Comparison of ENCODE assay signal across 19 mouse cellular contexts in genomic region chr3:50302648-50303047, GRCm38 (mm10).
A peak's percentile ranks its signal among the peaks of the same experiment; 100 is the strongest.
DNase-seq lines count a peak whose midpoint lies in the region; ATAC-seq and TF ChIP-seq lines count a peak whose summit lies in the region.
"Had no signal": no experiment of that assay in that cellular context is flagged by ENCODE, and none has a peak within 500 bp of the region (broad histone marks: within the 10 kb centered on the region; RNA-seq: fewer than 3 reads in every experiment).

No protein-coding gene starts in this region.

- TF ChIP-seq CTCF in MEL (IDR thresholded peaks at IDR 0.05 in 2 of 3, conservative IDR thresholded peaks at IDR 0.05 in 1 of 3; ENCODE audit: control insufficient read depth in 1 of 3, insufficient read depth in 1 of 3, low read depth in 2 of 3, low read length in 3 of 3, poor library complexity in 1 of 3, severe bottlenecking in 1 of 3) = no peak
- no peak for TF ChIP-seq CTCF in intestine, postnatal 0 days (IDR thresholded peaks at IDR 0.05; ENCODE audit: low read depth)

- no peak overlapping the region for H3K27ac ChIP-seq in MEL (ENCODE audit: control insufficient read depth, low read depth, low read length)
- no peak overlapping the region for H3K27ac ChIP-seq in intestine, postnatal 0 days (ENCODE audit: low read depth, low read length)
- no peak overlapping the region for H3K27ac ChIP-seq in kidney, embryonic 15.5 days
- H3K27ac ChIP-seq: embryonic facial prominence, embryonic 10.5 days; forebrain, embryonic 13.5 days; gastrocnemius, adult 2 months; hindbrain, embryonic 10.5 days; hindbrain, embryonic 15.5 days had no signal

- no peaks in the 10 kb centered on the region for H3K79me2 ChIP-seq in MEL (ENCODE audit: control insufficient read depth, insufficient read depth, low read length, poor library complexity)

- no peaks in the 10 kb centered on the region; a peak in 1 of 4 replicates for H3K27me3 ChIP-seq in MEL (ENCODE audit: control insufficient read depth in 1 of 2, insufficient read depth in 2 of 2, low read length in 2 of 2)
- no peaks in the 10 kb centered on the region for H3K27me3 ChIP-seq in intestine, postnatal 0 days (replicated peaks; ENCODE audit: control insufficient read depth, insufficient read depth, low read length)
- peaks cover 8% of the 10 kb centered on the region; the same call in 1 of the 2 replicates for H3K27me3 ChIP-seq in kidney, embryonic 15.5 days
- H3K27me3 ChIP-seq: forebrain, embryonic 13.5 days; heart, embryonic 12.5 days; hindbrain, embryonic 15.5 days had no signal

- H3K4me3 ChIP-seq in MEL (ENCODE audit: control insufficient read depth in 1 of 2, insufficient read depth in 1 of 2, low read depth in 2 of 2, low read length in 2 of 2) = no peak overlapping the region
- no peak overlapping the region for H3K4me3 ChIP-seq in intestine, postnatal 0 days (ENCODE audit: low read depth, low read length)
- no peak overlapping the region for H3K4me3 ChIP-seq in kidney, embryonic 15.5 days (replicated peaks)
- H3K4me3 ChIP-seq: embryonic facial prominence, embryonic 10.5 days; forebrain, embryonic 13.5 days; gastrocnemius, adult 2 months; heart, embryonic 12.5 days; hindbrain, embryonic 10.5 days; hindbrain, embryonic 15.5 days had no signal

- H3K4me2 ChIP-seq in intestine, postnatal 0 days (replicated peaks; ENCODE audit: low read depth) = no peak overlapping the region
- H3K4me2 ChIP-seq in kidney, embryonic 15.5 days = no peak overlapping the region
- H3K4me2 ChIP-seq: forebrain, embryonic 13.5 days; heart, embryonic 12.5 days; hindbrain, embryonic 15.5 days had no signal

- no peak for TF ChIP-seq POLR2A in MEL (IDR thresholded peaks at IDR 0.05; ENCODE audit: control insufficient read depth in 1 of 2, insufficient read depth in 1 of 2, low read depth in 1 of 2, low read length in 2 of 2, poor library complexity in 1 of 2)

- TF ChIP-seq EP300 in MEL (IDR thresholded peaks at IDR 0.05; ENCODE audit: low read depth in 1 of 2, low read length in 2 of 2) = peak; percentile 74 to 80

- no peaks in the 10 kb centered on the region for H3K9me3 ChIP-seq in MEL (replicated peaks; ENCODE audit: insufficient read depth, low read length)
- H3K9me3 ChIP-seq in intestine, postnatal 0 days (ENCODE audit: control insufficient read depth) = no peaks in the 10 kb centered on the region
- no peaks in the 10 kb centered on the region for H3K9me3 ChIP-seq in kidney, embryonic 15.5 days (replicated peaks)
- H3K9me3 ChIP-seq: embryonic facial prominence, embryonic 10.5 days; forebrain, embryonic 13.5 days; heart, embryonic 12.5 days; hindbrain, embryonic 10.5 days; hindbrain, embryonic 15.5 days had no signal

- H3K4me1 ChIP-seq in MEL (ENCODE audit: control insufficient read depth in 1 of 2, insufficient read depth in 2 of 2, low read length in 2 of 2) = peaks cover 2 to 8% of the 10 kb centered on the region in 2 experiments
- H3K4me1 ChIP-seq in intestine, postnatal 0 days (replicated peaks; ENCODE audit: control insufficient read depth, insufficient read depth, low read length) = no peaks in the 10 kb centered on the region
- H3K4me1 ChIP-seq in kidney, embryonic 15.5 days = peaks cover 25% of the 10 kb centered on the region
- H3K4me1 ChIP-seq: hindbrain, embryonic 10.5 days had no signal

- H3K9ac ChIP-seq in MEL (ENCODE audit: control insufficient read depth, low read depth, low read length, poor library complexity, severe bottlenecking) = no peak overlapping the region
- H3K9ac ChIP-seq in intestine, postnatal 0 days (ENCODE audit: low read depth, low read length) = no peak overlapping the region
- no peak overlapping the region for H3K9ac ChIP-seq in kidney, embryonic 15.5 days
- H3K9ac ChIP-seq: forebrain, embryonic 13.5 days; forebrain, postnatal 0 days; heart, embryonic 12.5 days; hindbrain, embryonic 15.5 days had no signal

- peaks cover 0 to 8% of the 10 kb centered on the region in 2 experiments; a peak in 2 of 4 replicates for H3K36me3 ChIP-seq in MEL (ENCODE audit: control insufficient read depth in 1 of 2, insufficient read depth in 2 of 2, low read length in 2 of 2)
- no peaks in the 10 kb centered on the region for H3K36me3 ChIP-seq in intestine, postnatal 0 days (ENCODE audit: control insufficient read depth, insufficient read depth)
- no peaks in the 10 kb centered on the region for H3K36me3 ChIP-seq in kidney, embryonic 15.5 days
- H3K36me3 ChIP-seq: embryonic facial prominence, embryonic 10.5 days; heart, embryonic 12.5 days; hindbrain, embryonic 10.5 days; hindbrain, embryonic 15.5 days had no signal

- ATAC-seq in intestine, postnatal 0 days = peak; percentile 73
- no peak for ATAC-seq in kidney, embryonic 15.5 days (replicated peaks; ENCODE audit: low FRiP score)
- ATAC-seq: forebrain, embryonic 13.5 days; forebrain, postnatal 0 days had no signal

- DNase-seq in MEL (ENCODE audit: low read depth, low spot score) = peak; percentile 41
- peak; percentile 36 for DNase-seq in thymus, postnatal 0 days (ENCODE audit: low spot score)
- peak; percentile 30 for DNase-seq in thymus, postnatal 4 days
- DNase-seq in frontal cortex, postnatal 25 days (ENCODE audit: low spot score in 2 of 2) = no peak
- no peak for DNase-seq in kidney, adult 11 months
- DNase-seq: adrenal gland, adult 2 months; adrenal gland, postnatal 36 days; cerebellum, adult 2 months; cerebellum, postnatal 10 days; forebrain, postnatal 0 days; gastrocnemius, adult 2 months; gastrocnemius, postnatal 25 days had no signal

- 24% methylated on average over 6 of the region's 6 CpGs for WGBS in intestine, postnatal 0 days
- 54% methylated on average over 6 of the region's 6 CpGs for WGBS in kidney, embryonic 15.5 days

- TF ChIP-seq RAD21 in MEL (IDR thresholded peaks at IDR 0.05; ENCODE audit: low read depth, low read length) = no peak

TF ChIP-seq in MEL, 35 proteins besides CTCF, POLR2A, EP300 and RAD21:
- peak; percentile 29; the same call in 1 of the 2 replicates for TF ChIP-seq RCOR1 (IDR thresholded peaks at IDR 0.05; ENCODE audit: low read depth, low read length)
- no peak for TF ChIP-seq TBP (IDR thresholded peaks at IDR 0.05; ENCODE audit: low read depth, low read length)
- no peak for TF ChIP-seq CHD2 (IDR thresholded peaks at IDR 0.05; ENCODE audit: low read length)
- peak; percentile 45 for TF ChIP-seq ETS1 (IDR thresholded peaks at IDR 0.05; ENCODE audit: low read depth, low read length)
- no peak for TF ChIP-seq GABPA (IDR thresholded peaks at IDR 0.05; ENCODE audit: low read depth, low read length)
- TF ChIP-seq ELF1 (IDR thresholded peaks at IDR 0.05; ENCODE audit: low read depth, low read length) = no peak
- no peak for TF ChIP-seq KAT2A (conservative IDR thresholded peaks at IDR 0.05; ENCODE audit: low read depth, low read length)
- TF ChIP-seq GATA1 (IDR thresholded peaks at IDR 0.05; ENCODE audit: low read depth, low read length) = peak; percentile 65
- no peak for TF ChIP-seq MAZ (IDR thresholded peaks at IDR 0.05; ENCODE audit: low read depth, low read length)
- TF ChIP-seq TAL1 (IDR thresholded peaks at IDR 0.05; ENCODE audit: low read length) = no peak
- TF ChIP-seq MEF2A (IDR thresholded peaks at IDR 0.05; ENCODE audit: extremely low read depth, insufficient replicate concordance, low read depth, low read length, poor library complexity, severe bottlenecking) = no peak
- TF ChIP-seq NRF1 (IDR thresholded peaks at IDR 0.05; ENCODE audit: insufficient read depth, low read depth, low read length, poor library complexity, severe bottlenecking) = no peak
- TF ChIP-seq BHLHE40 (IDR thresholded peaks at IDR 0.05; ENCODE audit: borderline replicate concordance, low read depth, low read length) = peak; percentile 66; the same call in 1 of the 2 replicates
- peak; percentile 77 for TF ChIP-seq TCF12 (IDR thresholded peaks at IDR 0.05; ENCODE audit: low read depth, low read length)
- no peak for TF ChIP-seq ZC3H11A (IDR thresholded peaks at IDR 0.05; ENCODE audit: low read depth, low read length)
- TF ChIP-seq POLR2AphosphoS2 (IDR thresholded peaks at IDR 0.05; ENCODE audit: low read length) = no peak
- no peak for TF ChIP-seq JUND (IDR thresholded peaks at IDR 0.05; ENCODE audit: low read depth, low read length)

Comparison
In these comparisons a context has a peak if more than half of its experiments do, and no peak if none do; other contexts are left out.
1. DNase-seq: peak in MEL (single experiment), thymus, postnatal 0 days (single experiment) and thymus, postnatal 4 days (single experiment); none in frontal cortex, postnatal 25 days (0 of 2) and kidney, adult 11 months (single experiment).